Mouse (Mus musculus) lung, postnatal 0 days (tissue): Measurements from ENCODE around the gene Pkd1l3.

Source experiments
- CTCF ChIP-seq: IDR thresholded peaks from 2 replicates; pipeline ENCODE4 v1.5.1; 2016; ENCODE audit warnings: antibody characterized with exemption, mild to moderate bottlenecking
- EP300 ChIP-seq: IDR thresholded peaks from 2 replicates; pipeline ENCODE4 v1.6.1; 2016; ENCODE audit warnings: antibody characterized with exemption, mild to moderate bottlenecking, control low read depth

DNA sequence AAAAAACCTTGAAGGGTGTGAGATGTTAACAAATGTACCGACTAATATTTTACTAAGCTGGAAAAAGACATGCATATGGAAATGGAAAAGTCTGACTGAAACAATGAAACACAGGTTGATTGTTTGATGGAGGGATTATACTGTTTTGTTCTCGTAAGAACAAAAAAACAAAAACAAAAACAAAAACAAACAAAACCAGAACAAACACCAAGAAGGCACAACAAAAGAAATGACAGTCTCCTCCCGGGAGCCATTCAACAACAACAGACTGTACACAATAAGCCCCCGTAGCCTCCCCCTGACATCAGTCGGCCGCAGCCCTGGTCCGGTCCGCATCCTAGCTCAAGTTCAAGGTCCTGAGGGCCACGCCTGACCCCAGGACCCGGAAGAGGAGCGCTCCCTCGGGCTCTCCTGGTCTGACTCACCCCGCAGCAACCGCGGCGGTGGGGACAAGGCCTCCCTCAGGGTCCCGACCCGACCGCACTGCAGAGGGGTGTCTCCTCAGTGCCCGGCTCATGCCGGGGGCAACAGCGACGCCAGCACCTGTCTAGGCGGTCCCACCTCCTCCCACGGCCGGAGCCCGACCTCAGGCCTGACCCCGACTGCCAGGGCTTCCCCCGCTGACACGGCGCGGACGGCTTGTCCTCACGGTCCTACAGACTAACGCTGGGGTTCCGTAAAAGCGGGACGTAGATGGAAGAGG is 78.3 kb downstream of the Pkd1l3 start:
- TF ChIP-seq CTCF, result no peak
- no peak for TF ChIP-seq EP300
